Mouse (Mus musculus) myocyte (in vitro differentiated cells): ENCODE measurements at regions not wholly inside any gene's neighbourhood (a gene's known extent, or its start where the extent isn't known, plus 50 kb on each side); places are given as distances from the start of the nearest gene placed in this dataset.

Experiments used
- E2F4 ChIP-seq: IDR thresholded peaks from one replicate; pipeline ENCODE4 v1.6.1; 2011; ENCODE audit warnings: mild to moderate bottlenecking, control low read depth, moderate library complexity; ENCODE audit not compliant: insufficient read depth
- POLR2A ChIP-seq: IDR thresholded peaks from one replicate; pipeline ENCODE4 v1.6.1; 2011; ENCODE audit warnings: low read depth, mild to moderate bottlenecking, control low read depth, moderate library complexity; ENCODE audit not compliant: insufficient read length

- TF ChIP-seq E2F4 (no peak), POLR2A (no peak)
These were observed 56.9 kb upstream of the Slc38a2 start for GRCm38 (mm10) chr15:96756456-96756855.
